Mouse (Mus musculus) layer of hippocampus, adult 11-12 months (tissue): ENCODE measurements at regions not wholly inside any gene's neighbourhood (a gene's known extent, or its start where the extent isn't known, plus 50 kb on each side); places are given as distances from the start of the nearest gene placed in this dataset.

Source experiments
- DNase-seq: peaks from one replicate; pipeline ENCODE4 v3.0.0; 2022; ENCODE audit warnings: low spot score

GRCm38 (mm10) chr2:107376891-107377290, 86.5 kb downstream of the Kcna4 start:
- DNase-seq: peak; percentile 51

GRCm38 (mm10) chr2:107392821-107393220, 102.4 kb downstream of the Kcna4 start:
- DNase-seq: peak; percentile 27

GRCm38 (mm10) chr2:107400471-107400870, 110.0 kb downstream of the Kcna4 start:
- DNase-seq: peak; percentile 61
